20 mouse cellular contexts compared by ENCODE assay signal in the genomic region with DNA sequence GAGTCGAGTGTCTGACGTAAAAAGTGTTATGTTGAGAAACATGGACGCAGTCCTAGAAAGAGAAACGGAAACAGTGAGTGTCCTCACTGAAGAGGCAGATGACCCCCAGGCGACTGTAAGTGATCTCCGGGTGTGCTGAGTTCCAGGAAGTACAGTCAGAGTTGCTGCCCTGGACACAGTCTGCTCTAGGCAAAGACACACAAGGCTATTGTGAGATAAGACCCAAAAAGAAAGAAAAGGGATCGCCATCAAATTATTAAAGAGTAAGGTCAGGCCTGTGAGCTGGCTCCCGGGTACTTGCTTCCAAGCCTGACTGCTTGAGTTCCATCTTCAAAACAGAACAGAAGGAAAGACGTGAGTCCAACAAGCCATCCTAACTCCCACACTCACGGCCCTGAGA. TPM values are rescaled to one million over a fixed set of nuclear protein-coding genes. Genes with fewer than 3 reads are reported as not detected.
"Had no signal": no experiment of that assay in that cellular context is flagged by ENCODE, and none has a peak within 500 bp of the region (broad histone marks: within the 10 kb centered on the region; RNA-seq: fewer than 3 reads in every experiment).

No protein-coding gene starts in this region.

- H3K9ac ChIP-seq: liver, postnatal 0 days; lung, embryonic 15.5 days; midbrain, embryonic 13.5 days; midbrain, embryonic 15.5 days; neural tube, embryonic 12.5 days; stomach, embryonic 15.5 days had no signal

- H3K4me1 ChIP-seq: lung, embryonic 15.5 days; megakaryocyte, embryonic 14.5 days; midbrain, embryonic 13.5 days; neural tube, embryonic 12.5 days; stomach, embryonic 15.5 days had no signal

- H3K4me2 ChIP-seq: lung, embryonic 15.5 days; midbrain, embryonic 11.5 days; midbrain, embryonic 13.5 days; midbrain, embryonic 15.5 days; neural tube, embryonic 12.5 days; stomach, embryonic 15.5 days had no signal

- H3K9me3 ChIP-seq: lung, embryonic 15.5 days; midbrain, embryonic 15.5 days; stomach, embryonic 15.5 days had no signal

- H3K27ac ChIP-seq: lung, embryonic 15.5 days; macrophage; midbrain, embryonic 13.5 days; midbrain, embryonic 15.5 days; neural tube, embryonic 12.5 days; stomach, embryonic 15.5 days; stomach, postnatal 0 days had no signal

- H3K27me3 ChIP-seq: lung, embryonic 15.5 days; megakaryocyte, embryonic 14.5 days; midbrain, embryonic 13.5 days; midbrain, embryonic 15.5 days; neural tube, embryonic 12.5 days; stomach, embryonic 15.5 days had no signal

- H3K4me3 ChIP-seq: lung, embryonic 15.5 days; megakaryocyte, embryonic 14.5 days; midbrain, embryonic 13.5 days; midbrain, embryonic 15.5 days; neural tube, embryonic 12.5 days; stomach, embryonic 15.5 days had no signal

- ATAC-seq: liver, postnatal 0 days; midbrain, embryonic 13.5 days; midbrain, embryonic 15.5 days had no signal

- DNase-seq: liver, postnatal 0 days; lung, adult 2 months; right cerebral cortex, postnatal 14 days; thymus, adult 2 months; thymus, postnatal 25 days; thymus, postnatal 4 days had no signal

- H3K36me3 ChIP-seq: lung, embryonic 15.5 days; midbrain, embryonic 15.5 days had no signal

RNA-seq across cellular contexts. Expression of a gene that starts 35.2 kb away (rescaled TPM):
- total RNA-seq: megakaryocyte progenitor cell, adult 5-6 weeks; midbrain, postnatal 0 days; monocyte, adult 5-6 weeks; neutrophil, adult 5-6 weeks had no signal
- polyA plus RNA-seq: liver, postnatal 0 days; lung, adult 2 months; macrophage; midbrain, embryonic 11.5 days; spleen, adult 2 months; thymus, adult 2 months had no signal

RNA-seq across cellular contexts. Expression of a gene that starts 37.6 kb away (rescaled TPM):
- total RNA-seq: monocyte, adult 5-6 weeks; neutrophil, adult 5-6 weeks had no signal
